Mouse (Mus musculus) heart, adult 11 months (tissue): Measurements from ENCODE around the gene Vill.

Source experiments
- DNase-seq: peaks from one replicate; pipeline ENCODE4 v3.0.0; 2022

Vill gene

DNA sequence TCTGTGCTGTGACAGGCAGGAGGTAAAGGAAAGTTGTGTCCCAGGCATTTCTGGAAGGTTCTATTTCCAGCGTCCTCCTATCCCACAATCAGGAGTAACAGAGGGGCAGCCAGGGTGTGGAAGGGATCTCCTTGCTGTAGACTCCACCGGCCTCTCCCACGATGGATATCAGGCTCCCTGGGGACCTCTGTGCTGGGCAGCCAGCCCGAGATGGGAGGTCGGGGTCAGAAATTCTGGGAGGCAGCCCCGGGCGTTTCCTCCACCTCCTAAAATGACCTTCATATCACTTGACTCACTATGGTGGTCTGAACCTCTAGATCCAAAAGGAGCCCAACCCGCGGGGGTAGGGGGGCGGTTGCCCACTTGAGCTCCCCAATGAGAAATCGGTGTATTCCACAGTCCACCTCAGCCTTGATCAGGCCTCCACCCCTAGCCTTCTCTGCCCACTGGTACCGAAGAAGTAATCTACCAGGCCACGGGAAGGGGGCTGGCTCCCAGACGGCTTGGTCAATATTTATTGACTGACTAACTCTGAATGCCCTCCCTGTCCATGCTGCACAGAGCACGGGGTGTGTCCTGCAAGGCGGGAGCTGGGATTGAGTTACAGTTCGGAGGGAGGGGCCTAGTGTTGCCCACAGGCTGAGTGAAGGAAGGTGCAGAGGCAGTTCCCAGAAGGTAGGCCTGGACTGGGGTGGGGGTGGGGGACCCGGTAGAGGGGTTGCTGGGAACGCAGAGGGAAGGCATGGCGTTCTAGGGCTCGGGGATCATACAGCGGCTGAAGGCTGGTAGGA is at the start of gene Vill:
TSS of gene Vill (plus strand) at position 625 of the 791 bp plus-strand sequence.
- peak; percentile 96 for DNase-seq

DNA sequence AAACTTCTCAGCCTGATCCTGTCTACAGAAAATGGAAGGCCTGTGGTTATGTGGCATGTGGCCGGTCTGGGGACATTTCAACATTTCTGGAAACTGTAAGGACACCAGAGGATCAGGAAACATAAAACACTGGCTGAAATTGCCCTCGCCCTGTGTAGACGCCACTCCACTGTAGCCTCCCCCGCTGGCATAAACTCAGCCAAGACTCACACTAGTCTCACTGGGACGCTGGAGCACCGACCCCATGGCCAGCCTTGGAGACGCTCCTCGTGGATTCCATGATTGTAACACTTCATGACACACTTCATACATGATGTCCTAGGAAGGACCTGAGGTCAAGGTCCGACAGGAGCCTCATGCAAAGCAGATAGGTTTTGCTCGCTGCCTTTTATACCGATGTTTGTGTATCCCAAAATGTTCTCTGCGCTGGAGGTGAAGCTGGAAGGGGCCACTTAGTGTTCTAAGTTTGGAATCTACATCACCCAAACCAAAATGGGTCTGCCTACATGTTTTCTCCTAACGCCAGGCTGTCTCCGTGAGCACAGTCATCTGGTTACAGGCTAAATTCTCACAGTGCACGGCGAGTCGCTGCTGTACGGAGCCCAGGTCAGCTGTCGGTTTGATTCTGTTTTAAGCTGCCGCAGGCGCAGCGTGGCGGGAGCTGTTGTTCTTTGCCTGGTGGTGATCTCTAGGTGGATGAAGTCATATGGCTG is 48.4 kb upstream of the Vill start:
- DNase-seq = no peak

DNA sequence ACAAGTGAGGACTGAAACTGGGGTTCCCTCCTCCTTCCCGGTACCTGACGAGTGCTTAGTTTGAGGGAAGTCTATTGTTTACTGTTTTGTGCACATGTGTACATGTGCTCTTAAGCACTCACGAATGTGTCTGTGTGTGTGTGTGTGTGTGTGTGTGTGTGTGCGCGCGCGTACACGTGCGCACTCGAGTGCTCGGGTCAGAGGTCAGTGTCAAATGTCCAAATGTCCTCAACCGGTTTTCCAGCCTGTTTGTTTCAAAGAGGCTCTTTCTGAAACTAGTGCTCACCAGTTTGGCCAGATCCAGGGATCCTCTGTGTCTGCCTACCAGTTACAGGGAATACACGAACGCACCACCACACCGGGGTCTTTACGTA is 47.9 kb upstream of the Vill start:
- DNase-seq = no peak

DNA sequence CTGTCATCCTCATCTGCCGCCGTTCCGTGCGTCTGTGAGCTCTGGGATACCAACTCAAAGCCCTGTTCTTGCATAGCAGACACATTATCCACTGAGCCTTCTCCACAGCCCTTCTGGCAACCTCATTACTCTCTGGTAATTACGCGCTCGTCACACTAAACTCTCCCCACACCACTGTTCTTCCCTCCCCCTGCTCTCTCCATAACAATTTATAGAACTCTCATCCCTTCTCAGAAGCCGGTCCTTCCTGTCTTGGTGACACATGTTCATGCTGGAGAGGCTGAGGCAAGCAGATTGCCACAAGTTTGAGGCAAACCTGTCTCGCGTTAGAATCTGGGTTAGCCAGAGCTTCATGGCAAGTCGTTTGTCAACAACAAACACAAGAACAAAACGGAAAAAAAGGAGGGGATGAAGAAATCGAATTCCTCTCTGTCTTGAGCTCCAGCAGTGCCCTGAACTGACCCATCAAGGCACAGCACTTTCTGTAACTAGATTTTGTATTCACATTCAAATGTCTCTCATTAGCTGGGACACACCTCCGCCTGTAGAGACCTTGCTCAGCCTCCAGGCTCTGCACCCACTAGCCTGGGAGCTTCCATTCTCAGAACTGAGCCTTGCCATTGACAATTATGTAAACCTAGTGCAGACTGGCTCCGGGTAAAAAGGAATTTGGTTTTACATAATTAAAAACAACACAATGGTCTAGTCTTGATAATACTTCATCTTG is 47.1 kb upstream of the Vill start:
- DNase-seq = no peak

DNA sequence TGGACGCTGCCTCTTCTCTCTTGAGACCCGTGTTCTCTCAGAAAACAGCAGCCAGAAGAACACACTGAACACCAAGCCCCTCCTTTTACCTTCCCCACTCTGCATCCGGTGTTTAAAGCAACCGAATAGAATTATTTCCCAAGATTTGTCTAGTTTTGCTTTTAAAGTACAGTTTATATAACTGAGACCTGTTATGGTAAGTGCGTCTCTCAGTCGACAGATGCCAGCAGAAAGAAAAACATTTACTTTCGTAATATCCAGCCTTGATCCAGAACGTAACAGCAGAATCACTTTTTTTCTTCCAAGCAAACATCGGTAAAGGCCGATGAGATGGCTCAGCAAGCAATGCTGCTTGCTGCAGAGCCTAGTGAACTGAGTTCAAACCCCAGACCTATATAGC is 45.3 kb upstream of the Vill start:
- no peak for DNase-seq

DNA sequence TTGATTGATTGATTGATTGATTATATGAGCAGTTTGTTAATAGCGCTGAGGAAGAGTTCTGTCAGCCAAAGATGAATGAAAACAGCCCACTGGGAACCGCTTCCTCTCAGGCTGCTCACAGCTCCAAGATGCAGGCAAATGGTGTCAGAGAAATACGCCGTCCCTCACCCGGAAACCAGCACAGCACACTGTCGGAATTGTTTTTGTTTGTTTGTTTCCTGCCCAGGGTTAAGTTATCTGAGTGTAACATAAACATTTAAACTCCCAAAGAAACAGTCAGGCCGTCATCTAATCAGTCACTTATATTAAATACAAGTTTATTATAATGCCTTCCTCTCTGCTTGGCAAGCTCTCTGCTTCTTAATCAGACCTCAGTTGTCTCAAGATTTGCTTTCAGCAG is 43.7 kb upstream of the Vill start:
- DNase-seq = no peak

DNA sequence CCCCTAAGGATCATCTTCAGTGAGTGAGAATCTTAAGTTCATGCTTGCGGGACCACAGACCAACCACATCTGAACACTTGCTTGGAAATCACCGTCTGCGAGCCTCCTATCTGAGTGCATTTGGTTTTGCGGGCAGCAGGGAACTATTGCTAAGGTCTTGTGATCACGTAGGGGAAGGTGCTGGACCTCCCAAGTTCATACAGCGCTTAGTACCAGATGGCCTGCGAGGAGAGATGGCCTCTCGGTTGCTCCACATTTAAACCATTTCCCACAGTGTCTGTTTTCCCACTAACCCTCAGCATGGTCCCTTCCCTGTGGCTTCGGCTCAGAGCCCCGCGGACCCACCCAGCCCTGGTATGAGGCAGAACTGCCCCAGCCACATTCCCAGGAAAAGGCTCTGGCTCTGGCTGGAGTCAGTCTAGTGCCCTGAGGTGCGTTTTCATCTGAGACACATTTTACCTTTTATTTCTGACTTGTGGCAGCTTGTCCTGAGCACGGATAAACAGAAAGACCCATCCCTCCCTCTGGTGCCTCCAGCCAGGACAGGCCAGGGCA is 42.3 kb upstream of the Vill start:
- DNase-seq = no peak

DNA sequence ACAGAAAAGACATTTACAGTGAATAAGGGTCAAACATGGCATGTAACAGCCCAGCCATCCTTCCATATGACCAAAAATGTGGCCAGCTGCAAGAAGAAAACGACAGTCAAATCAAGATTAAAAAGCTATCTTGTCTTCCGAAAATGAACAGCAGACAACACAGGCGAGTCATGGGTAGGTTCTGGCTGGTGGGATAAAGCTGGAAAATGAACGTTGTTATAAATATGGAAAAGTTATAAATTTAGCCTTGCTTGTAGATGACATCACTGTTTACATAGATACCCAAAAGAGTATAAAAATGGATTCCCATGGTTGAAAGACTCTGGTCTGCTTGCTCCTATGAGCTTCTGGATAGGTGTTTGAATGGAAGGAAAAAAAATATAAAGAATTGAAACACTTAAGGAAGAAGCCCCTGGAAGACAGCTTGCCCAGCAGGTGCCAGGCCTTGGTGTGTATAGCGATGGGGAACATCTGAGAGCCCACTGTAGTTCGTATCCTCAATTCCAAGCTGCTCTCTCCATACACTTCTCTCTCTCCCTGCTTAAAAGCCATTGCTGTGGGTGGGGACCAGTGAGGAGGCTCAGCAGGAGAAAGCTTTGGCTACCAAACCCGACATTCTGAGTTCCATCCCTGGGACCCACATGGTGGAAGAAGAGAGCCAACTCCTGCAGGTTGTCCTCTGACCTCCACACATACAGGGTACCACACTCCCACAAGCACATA is 35.6 kb upstream of the Vill start:
- DNase-seq = no peak

DNA sequence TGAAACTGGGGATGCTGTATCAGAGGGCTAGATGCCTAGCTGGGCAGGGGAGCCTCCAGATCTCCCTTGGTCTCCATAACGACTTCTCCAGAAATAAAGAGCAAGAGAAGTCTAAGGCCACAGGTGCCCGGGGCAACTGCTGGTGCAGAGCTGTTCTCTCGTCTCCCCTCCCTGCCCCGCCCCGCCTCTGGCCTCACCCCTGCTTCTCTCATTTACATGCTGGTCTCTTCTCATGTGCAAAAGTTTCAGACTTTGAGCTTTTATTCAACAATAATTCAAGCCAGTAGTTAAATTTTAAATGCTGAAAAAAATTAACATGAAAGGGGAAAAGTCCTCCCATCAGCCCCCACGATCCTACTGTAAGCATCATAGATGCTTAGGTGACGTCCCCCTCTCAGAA is 30.8 kb upstream of the Vill start:
- no peak for DNase-seq

DNA sequence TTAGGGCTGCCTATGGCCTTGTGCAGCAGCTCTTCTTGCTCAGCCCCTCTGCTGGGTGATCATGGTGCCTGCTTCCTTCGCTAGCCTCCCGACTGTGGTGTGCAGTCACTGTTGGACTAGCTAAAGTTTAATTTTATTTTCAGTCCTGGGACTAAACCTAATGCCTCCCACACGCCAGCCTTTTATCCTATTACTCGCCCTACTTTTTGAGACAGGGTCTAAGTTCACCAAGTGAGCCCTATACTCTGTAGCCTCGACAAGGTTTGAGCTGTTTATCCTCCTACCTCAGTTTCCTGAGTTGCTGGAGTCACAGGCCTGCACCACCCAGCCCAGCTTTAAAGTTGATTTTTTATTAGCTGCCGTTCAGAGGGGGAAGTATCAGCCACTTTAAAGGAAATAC is 27.3 kb upstream of the Vill start:
- DNase-seq = no peak

DNA sequence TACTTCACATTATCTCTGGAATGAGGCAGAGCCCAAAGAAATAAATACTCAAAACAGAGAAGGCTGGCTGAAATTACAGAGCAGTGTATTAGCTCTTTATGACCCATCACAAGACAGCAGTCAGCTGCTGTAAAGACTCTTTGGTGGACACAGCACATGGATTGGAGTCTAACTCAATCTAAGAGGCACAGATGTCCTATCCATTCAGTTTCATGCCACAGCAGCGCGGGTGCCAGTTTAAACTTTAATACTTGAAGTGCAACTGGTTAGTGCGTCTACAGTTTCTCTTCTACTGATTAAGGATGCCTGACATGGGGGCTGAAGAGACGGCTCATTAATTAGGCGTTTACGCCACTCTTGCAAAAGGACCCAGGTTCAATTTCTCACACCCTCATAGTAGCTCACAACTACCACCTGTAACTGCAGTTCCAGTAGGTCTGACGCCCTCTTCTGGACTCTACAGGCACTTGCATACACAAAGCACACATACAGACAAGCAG is 26.7 kb upstream of the Vill start:
- no peak for DNase-seq

DNA sequence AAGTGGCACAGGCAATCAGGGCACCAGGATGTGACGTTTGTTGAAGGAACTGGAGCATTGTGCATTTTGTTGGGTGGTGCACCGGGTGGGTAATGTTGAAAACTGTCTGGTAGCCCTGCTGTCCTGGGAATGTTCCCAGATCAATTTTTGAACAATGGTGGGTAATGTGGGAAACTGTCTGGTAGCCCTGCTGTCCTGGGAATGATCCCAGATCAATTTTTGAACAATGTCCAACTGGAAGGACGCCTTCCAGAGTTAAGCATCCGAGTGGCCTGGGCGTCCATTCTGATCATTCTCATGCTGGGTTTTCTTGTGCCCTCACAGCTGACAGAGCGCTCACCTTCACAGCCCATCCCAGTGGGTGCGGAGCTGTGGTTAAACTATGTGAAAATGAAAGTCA is 25.2 kb upstream of the Vill start:
- DNase-seq = no peak

DNA sequence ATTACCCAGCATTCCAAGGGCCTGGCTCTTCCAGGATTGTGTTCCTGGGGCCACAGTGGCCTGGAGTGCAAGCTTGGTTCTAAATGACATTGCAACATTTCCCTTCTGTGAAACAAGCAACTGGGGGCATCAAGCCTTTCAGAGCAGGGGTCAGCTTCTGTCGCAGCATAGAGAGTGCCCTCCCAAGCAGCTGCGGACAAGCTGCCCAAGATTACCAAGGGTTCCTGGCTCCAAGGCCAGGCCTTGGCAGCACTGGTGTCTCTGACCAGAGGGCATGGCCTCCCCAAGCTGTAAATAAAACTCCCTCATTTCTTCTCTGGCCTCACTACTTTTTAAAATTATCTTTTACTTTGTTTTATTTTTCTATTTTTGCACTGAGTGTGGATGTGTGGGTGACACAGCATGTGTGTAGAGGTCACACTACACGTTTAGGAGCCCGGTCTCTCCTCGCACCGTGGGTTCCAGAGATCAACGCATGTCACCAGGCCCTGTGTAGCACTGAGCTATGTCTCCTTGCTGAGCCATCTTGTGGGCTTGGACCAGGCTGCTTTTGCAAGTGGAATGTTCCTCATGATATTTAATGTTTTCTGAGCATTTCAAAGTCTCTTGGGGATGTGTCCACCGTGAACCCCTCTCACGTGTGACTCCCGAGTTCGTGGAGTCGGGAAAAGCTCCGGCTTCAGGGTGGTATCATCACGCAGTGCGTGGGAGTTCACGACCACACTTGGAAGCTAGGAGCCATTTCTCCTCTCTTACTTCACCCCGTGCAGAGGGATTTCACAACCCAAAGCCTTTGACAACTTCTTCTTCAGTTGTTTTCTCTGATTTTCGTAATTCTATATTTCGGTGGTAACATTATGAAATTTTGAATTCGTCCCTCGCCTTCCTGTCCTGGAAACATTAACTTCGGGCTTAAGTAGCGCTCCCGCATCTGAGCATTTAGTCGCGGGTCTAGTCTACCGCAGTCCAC is 24.1 kb upstream of the Vill start:
- DNase-seq = no peak

DNA sequence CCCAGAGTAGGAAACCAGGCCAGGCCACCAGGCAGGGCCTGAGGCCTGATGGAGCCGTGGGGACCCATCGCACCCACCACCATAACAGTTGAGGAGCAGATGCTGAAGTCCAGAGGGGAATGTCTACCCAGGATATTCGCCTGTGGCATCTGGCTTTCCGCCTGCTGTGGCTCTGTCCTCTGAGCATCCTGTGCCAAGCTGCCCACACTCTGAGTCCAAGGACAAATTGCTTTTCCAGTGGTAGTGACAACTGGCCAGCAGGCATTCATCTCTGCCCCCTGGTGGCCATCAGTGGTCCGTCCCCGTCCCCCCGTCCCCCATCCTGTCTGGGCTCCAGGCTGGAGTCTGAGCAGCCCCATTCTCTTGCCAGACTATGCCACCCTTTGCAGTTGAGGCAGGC is 23.0 kb upstream of the Vill start:
- peak; percentile 97 for DNase-seq

DNA sequence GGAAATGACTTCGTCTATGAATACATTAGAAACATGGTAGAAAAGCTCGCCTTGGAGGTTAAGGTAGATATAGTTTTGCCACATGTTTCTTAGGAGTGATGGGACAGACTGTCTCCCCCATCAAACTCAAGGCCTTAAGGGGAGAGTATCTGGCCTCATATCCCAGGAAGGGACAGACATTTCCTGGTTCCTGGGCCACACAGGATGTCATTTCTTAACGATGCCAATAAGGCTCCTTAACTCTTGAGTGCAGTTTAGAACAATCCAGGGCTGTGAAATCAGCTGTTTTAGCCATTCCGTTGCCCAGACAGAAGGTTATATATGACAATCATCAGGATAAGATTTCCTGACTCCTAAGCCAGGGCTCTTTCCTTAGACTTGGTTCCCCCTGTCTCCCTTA is 21.5 kb upstream of the Vill start:
- peak; percentile 94 for DNase-seq

DNA sequence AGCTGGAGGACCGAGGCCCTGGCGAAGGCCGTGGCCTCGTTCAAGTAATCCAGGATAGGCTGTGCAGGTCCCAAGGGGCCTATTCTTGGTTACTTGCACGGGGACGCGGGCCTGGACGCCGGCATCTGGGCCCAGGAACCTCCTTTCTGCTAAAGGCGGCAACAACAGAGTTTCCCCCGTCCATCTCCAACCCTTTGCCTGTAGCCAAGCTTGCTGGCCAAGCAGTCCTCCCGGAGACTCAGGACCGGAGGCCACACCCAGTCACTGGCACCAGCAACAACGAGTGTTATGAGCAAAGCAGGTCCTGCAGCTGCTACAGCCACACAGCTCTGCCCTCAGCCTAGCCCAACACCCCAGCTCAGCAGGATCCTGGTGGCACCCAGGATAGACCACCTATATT is 20.8 kb upstream of the Vill start:
- DNase-seq = peak; percentile 99

DNA sequence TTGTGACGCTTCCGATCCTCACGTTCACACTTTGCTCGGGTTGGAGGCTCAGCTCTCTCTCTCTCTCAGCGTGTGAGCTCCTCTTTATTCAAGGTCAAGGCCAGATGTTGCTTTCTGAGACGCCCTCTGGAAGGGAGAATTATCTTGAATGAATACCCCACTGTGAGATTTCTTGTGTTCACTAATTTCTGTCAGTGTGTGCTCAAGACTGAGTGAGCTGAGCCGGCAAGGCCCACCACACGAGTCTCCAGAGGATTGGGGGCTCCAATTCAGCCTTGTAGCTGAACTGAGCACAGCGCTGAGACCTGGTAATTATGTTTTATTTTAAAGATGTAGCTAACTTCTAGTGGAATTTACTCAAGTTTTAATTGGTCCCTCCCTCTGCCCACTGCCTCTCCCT is 20.0 kb upstream of the Vill start:
- DNase-seq = no peak

DNA sequence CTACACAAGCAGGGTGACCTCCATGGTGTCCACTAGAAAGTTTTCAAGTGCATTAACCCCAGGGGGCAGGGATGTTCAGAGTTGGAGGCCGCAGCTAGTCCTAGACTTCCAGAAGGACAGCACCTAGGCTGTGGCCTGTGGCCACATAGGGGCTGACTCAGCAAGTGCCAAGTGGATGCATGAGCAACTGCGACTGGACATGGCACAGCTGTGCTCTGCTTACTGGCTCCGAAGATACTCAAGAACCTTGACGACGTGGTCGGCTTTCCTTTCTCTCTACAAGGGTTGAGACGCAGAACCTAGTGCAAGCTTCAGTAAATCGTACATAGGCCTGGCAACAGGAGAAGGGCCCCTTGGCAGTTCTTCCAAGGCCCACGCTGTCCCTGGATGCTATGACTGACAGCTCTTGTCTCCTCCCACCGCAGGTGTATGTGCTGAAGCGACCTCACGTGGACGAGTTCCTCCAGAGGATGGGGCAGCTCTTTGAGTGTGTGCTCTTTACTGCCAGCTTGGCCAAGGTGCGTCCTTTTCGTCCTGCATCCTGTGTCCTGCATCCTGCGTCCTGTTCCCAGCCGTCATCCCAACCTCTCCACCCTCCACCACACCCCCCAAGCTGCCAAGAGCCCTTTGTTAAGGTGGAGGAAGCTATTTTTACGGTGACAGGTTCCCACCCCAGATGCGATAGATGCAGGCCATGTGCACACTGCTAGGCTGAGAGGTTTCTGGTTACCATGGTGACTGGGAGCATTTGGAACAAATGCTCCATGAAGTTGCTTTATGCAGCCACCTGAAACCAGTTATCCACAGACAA is 19.3 kb upstream of the Vill start:
- no peak for DNase-seq

DNA sequence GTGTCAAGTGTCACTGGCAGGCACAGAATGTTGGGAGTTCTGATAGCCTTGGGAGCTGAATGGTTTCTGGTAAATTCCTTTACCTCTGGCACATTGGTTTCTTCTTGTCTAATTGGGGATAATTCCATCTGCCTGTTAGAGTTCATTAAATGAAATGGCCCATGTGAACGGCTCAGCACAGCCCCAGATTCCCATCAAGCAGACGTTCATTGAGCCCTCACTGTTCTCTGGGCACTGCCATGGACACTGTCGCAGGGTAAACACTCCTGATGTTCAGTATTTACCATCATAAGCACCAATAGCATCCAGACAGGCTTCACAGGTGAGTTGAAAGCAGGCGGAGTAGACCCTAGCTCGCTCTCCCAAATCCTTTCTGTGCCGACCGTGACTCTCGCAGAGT is 18.5 kb upstream of the Vill start:
- DNase-seq = no peak
